Mouse (Mus musculus) gastrocnemius, adult 2 months (tissue): ENCODE results near the gene Prkra. TPM values are rescaled to one million over a fixed set of nuclear protein-coding genes. Genes with fewer than 3 reads are reported as not detected.
"Not testable (repeated sequence)": the region's sequence is repeated elsewhere in the genome, so short reads cannot be mapped to it uniquely, and the experiment has no call there.

ENCODE experiments used
- DNase-seq: peaks from one replicate; pipeline ENCODE4 v3.0.0; 2022
- H3K27ac ChIP-seq: fragments of 200-600 bp; 2 replicates; pipeline ENCODE4 v1.8.1; 2022; ENCODE audit warnings: mild to moderate bottlenecking
- H3K4me3 ChIP-seq: fragments of 200-600 bp; 2 replicates; pipeline ENCODE4 v1.8.1; 2022; ENCODE audit warnings: mild to moderate bottlenecking, moderate library complexity
- CTCF ChIP-seq: fragments of 200-600 bp; IDR thresholded peaks from 2 replicates; pipeline ENCODE4 v1.8.1; 2022; ENCODE audit warnings: antibody characterized with exemption, mild to moderate bottlenecking, moderate library complexity
- intact Hi-C: fragments of 180-260 bp; cut with DNase I; formaldehyde crosslinking; loops from one replicate; pipeline ENCODE4 v1.15.1; 2025
- total RNA-seq, 2 experiments: library from RNA; stranded (reverse); gene quantifications; 2 replicates each; pipeline ENCODE4 v1.2.3; 2021

Gene Prkra
- total RNA-seq, 2 experiments from 2014 or later, result 2.7 to 3.3 TPM

GRCm38 (mm10) chr2:76647441-76647869 lies 360 bp downstream of the Prkra start:
- intact Hi-C loops, result no loop called here
- peak overlapping the region; percentile 85 for H3K4me3 ChIP-seq
- DNase-seq, result no peak
- peak overlapping the region; percentile 84 for H3K27ac ChIP-seq
- no peak for TF ChIP-seq CTCF

- intact Hi-C loops, result no loop called here
Measured at GRCm38 (mm10) chr2:76643801-76644200, 4.0 kb downstream of the Prkra start.

GRCm38 (mm10) chr2:76639637-76640036 lies 8.2 kb downstream of the Prkra start:
- DNase-seq, result no peak
- Histone ChIP-seq H3K27ac (no peak overlapping the region), H3K4me3 (no peak overlapping the region)
- intact Hi-C loops, result no loop called here
- TF ChIP-seq CTCF, result no peak

More at GRCm38 (mm10) chr2:76643801-76644200, 4.0 kb downstream of the Prkra start:
- no peak for DNase-seq
- no peak overlapping the region for H3K4me3 ChIP-seq
- no peak overlapping the region for H3K27ac ChIP-seq
- TF ChIP-seq CTCF, result no peak

GRCm38 (mm10) chr2:76631600-76631999 lies 16.2 kb downstream of the Prkra start:
- Histone ChIP-seq H3K27ac (no peak overlapping the region), H3K4me3 (no peak overlapping the region)
- no peak for DNase-seq
- no peak for TF ChIP-seq CTCF
- intact Hi-C loops, result no loop called here

- no peak for TF ChIP-seq CTCF
- H3K4me3 ChIP-seq, result no peak overlapping the region
- no peak for DNase-seq
- H3K27ac ChIP-seq, result no peak overlapping the region
- intact Hi-C loops, result no loop called here
Measured at GRCm38 (mm10) chr2:76630293-76630692, 17.5 kb downstream of the Prkra start.

GRCm38 (mm10) chr2:76622316-76622715 lies 25.5 kb downstream of the Prkra start:
- intact Hi-C loops, H3K4me3 ChIP-seq, DNase-seq, H3K27ac ChIP-seq: not testable (repeated sequence)

GRCm38 (mm10) chr2:76621724-76622123 lies 26.1 kb downstream of the Prkra start:
- TF ChIP-seq CTCF, result no peak
- Histone ChIP-seq H3K27ac (no peak overlapping the region), H3K4me3 (no peak overlapping the region)
- intact Hi-C loops, result no loop called here
- DNase-seq, result no peak

GRCm38 (mm10) chr2:76620188-76620587 lies 27.6 kb downstream of the Prkra start:
- Histone ChIP-seq H3K4me3 (no peak overlapping the region), H3K27ac (no peak overlapping the region)
- no peak for DNase-seq
- intact Hi-C loops, result no loop called here
- no peak for TF ChIP-seq CTCF

GRCm38 (mm10) chr2:76618078-76618477 lies 29.7 kb downstream of the Prkra start:
- Histone ChIP-seq H3K27ac (no peak overlapping the region), H3K4me3 (no peak overlapping the region)
- no peak for DNase-seq
- intact Hi-C loops, result loop anchor here (1.0 kb wide), 1 partner anchor 249 kb away; the partner anchor contains the start of gene Rbm45
- TF ChIP-seq CTCF, result peak; percentile 80

GRCm38 (mm10) chr2:76611996-76612395 lies 35.8 kb downstream of the Prkra start:
- intact Hi-C loops, result no loop called here
- TF ChIP-seq CTCF, result no peak

GRCm38 (mm10) chr2:76610326-76611104 lies 37.3 kb downstream of the Prkra start:
- no peak for DNase-seq
- TF ChIP-seq CTCF, result no peak
- H3K4me3 ChIP-seq, result no peak overlapping the region
- intact Hi-C loops, result no loop called here
- no peak overlapping the region for H3K27ac ChIP-seq

More at GRCm38 (mm10) chr2:76611996-76612395, 35.8 kb downstream of the Prkra start:
- Histone ChIP-seq H3K4me3 (no peak overlapping the region), H3K27ac (no peak overlapping the region)
- no peak for DNase-seq

- TF ChIP-seq CTCF, result no peak
- H3K27ac ChIP-seq, result no peak overlapping the region
- DNase-seq, result no peak
- no peak overlapping the region for H3K4me3 ChIP-seq
- intact Hi-C loops, result no loop called here
Measured at GRCm38 (mm10) chr2:76606704-76607103, 41.1 kb downstream of the Prkra start.

GRCm38 (mm10) chr2:76602256-76602655 lies 45.6 kb downstream of the Prkra start:
- intact Hi-C loops, result no loop called here
- Histone ChIP-seq H3K27ac (no peak overlapping the region), H3K4me3 (no peak overlapping the region)
- no peak for TF ChIP-seq CTCF
- no peak for DNase-seq

GRCm38 (mm10) chr2:76599214-76599613 lies 48.6 kb downstream of the Prkra start:
- intact Hi-C loops, result no loop called here
- no peak for DNase-seq
- H3K4me3 ChIP-seq, result no peak overlapping the region
- no peak overlapping the region for H3K27ac ChIP-seq
- TF ChIP-seq CTCF, result peak; percentile 50
